Mouse (Mus musculus) midbrain, postnatal 0 days (tissue): ENCODE measurements around the gene Tmsb4x. TPM values are rescaled to one million over a fixed set of nuclear protein-coding genes. Genes with fewer than 3 reads are reported as not detected.
A peak's percentile ranks its signal among the peaks of the same experiment; 100 is the strongest.

ENCODE experiments used
- ATAC-seq: fragments of 200-750 bp; cut with Nextera tagmentation; 2 replicates; pipeline ENCODE4 v1.8.0; 2017; ENCODE audit warnings: moderate number of reproducible peaks, mild to moderate bottlenecking, moderate TSS enrichment, moderate library complexity; ENCODE audit not compliant: low FRiP score
- DNase-seq: peaks from one replicate; pipeline ENCODE4 v3.0.0-alpha.2; 2015; ENCODE audit warnings: low spot score
- H3K27ac ChIP-seq: fragments of 300-500 bp; sonication (generic); 2 replicates; pipeline ENCODE4 v1.5.1; 2014; ENCODE audit warnings: low read depth, mild to moderate bottlenecking, low read length, mixed read lengths
- H3K27me3 ChIP-seq: fragments of 300-500 bp; sonication (generic); 2 replicates; pipeline ENCODE4 v1.6.1; 2014; ENCODE audit warnings: low read length, control low read depth, mixed read lengths; ENCODE audit not compliant: insufficient read depth
- H3K36me3 ChIP-seq: fragments of 300-500 bp; sonication (generic); 2 replicates; pipeline ENCODE4 v1.6.1; 2014; ENCODE audit warnings: low read length, control low read depth, mixed read lengths; ENCODE audit not compliant: insufficient read depth
- H3K4me1 ChIP-seq: fragments of 300-500 bp; sonication (generic); 2 replicates; pipeline ENCODE4 v1.6.1; 2014; ENCODE audit warnings: mild to moderate bottlenecking, control low read depth, antibody characterized with exemption, low read length, mixed read lengths; ENCODE audit not compliant: insufficient read depth
- H3K4me2 ChIP-seq: fragments of 300-500 bp; sonication (generic); 2 replicates; pipeline ENCODE4 v1.6.1; 2014; ENCODE audit warnings: low read depth, mild to moderate bottlenecking, low read length, mixed read lengths; ENCODE audit not compliant: poor library complexity, severe bottlenecking
- H3K4me3 ChIP-seq: fragments of 300-500 bp; sonication (generic); 2 replicates; pipeline ENCODE4 v1.5.1; 2014; ENCODE audit warnings: low read depth, mild to moderate bottlenecking, low read length, moderate library complexity
- H3K9ac ChIP-seq: fragments of 300-500 bp; sonication (generic); replicated peaks from 2 replicates; pipeline ENCODE4 v1.6.1; 2014; ENCODE audit warnings: mild to moderate bottlenecking, low read length, moderate library complexity, mixed read lengths; ENCODE audit not compliant: poor library complexity, severe bottlenecking
- H3K9me3 ChIP-seq: fragments of 300-500 bp; sonication (generic); 2 replicates; pipeline ENCODE4 v1.6.1; 2016; ENCODE audit warnings: low read length, control low read depth
- CTCF ChIP-seq: IDR thresholded peaks from 2 replicates; pipeline ENCODE4 v1.5.1; 2016; ENCODE audit warnings: antibody characterized with exemption, mild to moderate bottlenecking
- WGBS: fragments of 180-500 bp; shearing (Covaris S2); extraction: QIAGEN DNeasy Blood & Tissue Kit; methylation state at CpG from one replicate; pipeline ENCODE4 v1.1.7; 2014; 5-methylcytosine and 5-hydroxymethylcytosine counted together
- polyA plus RNA-seq: library from polyadenylated mRNA; unstranded; fragments of >200 nt; fragmentation: Nextera tagmentation; extraction: Ambion mirVana; gene quantifications from 2 replicates; pipeline ENCODE4 v1.2.1, GENCODE M21; 2015
- total RNA-seq: library from RNA; depleted of rRNA; stranded (reverse); fragments of >200 nt; gene quantifications from 2 replicates; pipeline ENCODE4 v1.2.3, GENCODE M21; 2014

Gene Tmsb4x
- total and polyA plus RNA-seq, 2 experiments from 2014 or later, result 1,032 to 4,382 TPM

DNA sequence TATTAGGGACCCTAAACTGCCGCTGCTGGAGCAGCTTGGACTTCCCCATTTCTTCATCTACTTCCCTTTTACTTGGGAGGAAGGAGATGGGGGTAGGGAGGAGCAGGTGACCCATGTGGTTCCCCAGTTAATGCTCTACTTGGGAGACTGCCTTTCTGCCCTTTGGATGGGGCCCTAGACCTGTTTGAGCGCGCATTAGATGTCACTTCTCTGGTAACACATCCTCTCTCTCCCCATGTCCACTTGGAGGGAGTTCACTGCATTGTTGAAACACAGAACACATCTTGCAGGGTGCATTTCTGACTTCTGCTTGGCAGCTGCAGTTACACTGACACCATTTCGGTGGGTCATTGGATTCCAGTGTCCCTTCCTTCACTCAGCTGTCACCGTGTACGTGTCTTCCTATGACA is 1.2 kb upstream of the Tmsb4x start:
- peak overlapping the region; percentile 58 for H3K4me2 ChIP-seq
- H3K9me3 ChIP-seq, result no peaks in the 10 kb centered on the region
- H3K27ac ChIP-seq, result peak overlapping the region; percentile 51; the same call in 1 of the 2 replicates
- H3K9ac ChIP-seq, result no peak overlapping the region
- ATAC-seq (no peak), DNase-seq (no peak)
- peak overlapping the region; percentile 56 for H3K4me3 ChIP-seq
- no peaks in the 10 kb centered on the region for H3K4me1 ChIP-seq
- H3K36me3 ChIP-seq, result no peaks in the 10 kb centered on the region
- 47% methylated on average over 6 of the region's 6 CpGs for WGBS
- TF ChIP-seq CTCF, result no peak
- no peaks in the 10 kb centered on the region for H3K27me3 ChIP-seq

- Histone ChIP-seq H3K4me3 (peak overlapping the region; percentile 56), H3K4me2 (peak overlapping the region; percentile 58), H3K27me3 (no peaks in the 10 kb centered on the region), H3K27ac (peak overlapping the region; percentile 89), H3K36me3 (no peaks in the 10 kb centered on the region), H3K9me3 (no peaks in the 10 kb centered on the region), H3K9ac (peak overlapping the region; percentile 88; the same call in 1 of the 2 replicates), H3K4me1 (no peaks in the 10 kb centered on the region)
- ATAC-seq (no peak), DNase-seq (no peak)
- TF ChIP-seq CTCF, result no peak
- WGBS, result 31% methylated on average over 8 of the region's 8 CpGs
Observed at GRCm38 (mm10) chrX:167209828-167210227, 713 bp upstream of the Tmsb4x start.

GRCm38 (mm10) chrX:167208506-167208820 is 652 bp downstream of the Tmsb4x start:
- no peaks in the 10 kb centered on the region for H3K27me3 ChIP-seq
- H3K9ac ChIP-seq, result peak overlapping the region; percentile 88
- 18% methylated on average over 16 of the region's 16 CpGs for WGBS
- TF ChIP-seq CTCF, result no peak
- no peaks in the 10 kb centered on the region for H3K9me3 ChIP-seq
- peak overlapping the region; percentile 89 for H3K27ac ChIP-seq
- H3K36me3 ChIP-seq, result no peaks in the 10 kb centered on the region
- H3K4me2 ChIP-seq, result peak overlapping the region; percentile 58
- no peaks in the 10 kb centered on the region for H3K4me1 ChIP-seq
- peak overlapping the region; percentile 56 for H3K4me3 ChIP-seq
- ATAC-seq, result peak; percentile 41; the same call in 1 of the 2 replicates
- peak; percentile 60 for DNase-seq

DNA sequence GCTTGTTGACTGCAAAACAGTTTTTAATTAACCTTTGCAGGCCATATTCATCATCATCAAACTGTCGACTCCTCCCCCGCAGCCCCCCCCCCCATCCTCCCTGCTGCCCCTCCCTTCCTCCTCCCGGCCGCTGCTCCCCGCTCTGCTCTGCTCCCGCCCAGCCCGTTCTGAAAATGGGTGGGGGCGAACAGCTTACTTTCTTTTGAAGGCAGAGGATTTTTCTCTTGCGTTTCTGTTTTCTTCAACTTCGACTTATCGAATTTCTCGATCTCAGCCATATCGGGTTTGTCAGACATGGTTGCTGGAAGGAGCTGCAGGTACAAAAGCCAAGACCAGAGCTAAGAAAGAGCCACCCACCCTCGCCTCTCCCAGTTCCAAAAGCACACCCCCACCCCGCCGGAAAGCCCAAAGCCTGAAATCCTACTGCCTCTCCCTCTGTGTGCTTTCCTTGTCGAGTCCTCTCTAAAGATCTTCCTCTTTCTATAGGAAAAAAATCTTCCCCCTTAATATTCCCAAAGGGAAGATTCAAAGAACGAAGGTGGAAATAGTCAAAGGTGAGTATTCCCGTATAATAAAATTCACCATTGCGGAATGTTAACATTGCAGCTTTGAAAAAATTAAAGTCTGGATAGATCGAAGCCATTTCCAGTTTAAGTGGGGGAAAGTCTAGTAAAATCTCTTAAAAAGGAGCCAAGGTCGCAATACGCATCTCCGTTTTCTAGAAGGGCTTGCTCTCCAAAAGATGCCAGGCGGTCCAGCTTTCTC is 1.2 kb downstream of the Tmsb4x start:
- 20% methylated on average over 25 of the region's 25 CpGs for WGBS
- Histone ChIP-seq H3K9ac (peak overlapping the region; percentile 88), H3K4me3 (peak overlapping the region; percentile 56), H3K27me3 (no peaks in the 10 kb centered on the region), H3K4me2 (peak overlapping the region; percentile 58), H3K36me3 (no peaks in the 10 kb centered on the region), H3K27ac (peak overlapping the region; percentile 89), H3K4me1 (no peaks in the 10 kb centered on the region), H3K9me3 (no peaks in the 10 kb centered on the region)
- DNase-seq (no peak), ATAC-seq (no peak)
- no peak for TF ChIP-seq CTCF

GRCm38 (mm10) chrX:167205813-167206520 is 3.1 kb downstream of the Tmsb4x start:
- WGBS, result 44% methylated on average over 8 of the region's 8 CpGs
- Histone ChIP-seq H3K36me3 (no peaks in the 10 kb centered on the region), H3K9me3 (no peaks in the 10 kb centered on the region), H3K27me3 (no peaks in the 10 kb centered on the region), H3K4me3 (peak overlapping the region; percentile 56; the same call in 1 of the 2 replicates), H3K4me2 (peak overlapping the region; percentile 58), H3K27ac (no peak overlapping the region), H3K4me1 (no peaks in the 10 kb centered on the region), H3K9ac (no peak overlapping the region)
- ATAC-seq, result no peak
- TF ChIP-seq CTCF, result no peak
- peak; percentile 22 for DNase-seq

DNA sequence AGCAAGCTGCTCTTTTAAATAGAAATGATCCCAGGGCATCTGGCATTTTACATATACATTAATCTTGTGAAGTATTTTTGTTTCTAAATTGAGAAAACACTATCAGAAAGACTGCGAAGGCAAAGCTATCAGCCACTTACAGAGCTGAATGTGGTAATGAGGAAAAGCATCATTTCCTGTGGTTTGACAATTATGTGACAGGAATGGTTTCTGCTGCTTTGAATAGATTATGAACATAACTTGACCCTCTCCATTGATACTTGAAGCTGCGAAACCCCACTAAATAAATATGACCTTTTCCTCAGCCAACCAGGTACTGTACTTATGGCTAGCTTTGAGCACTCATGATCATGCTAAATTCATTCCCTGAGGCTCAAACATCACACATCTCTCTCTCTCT is 7.8 kb downstream of the Tmsb4x start:
- Histone ChIP-seq H3K27me3 (no peaks in the 10 kb centered on the region; the same call in 1 of the 2 replicates), H3K4me1 (no peaks in the 10 kb centered on the region), H3K36me3 (no peaks in the 10 kb centered on the region), H3K27ac (no peak overlapping the region), H3K4me3 (no peak overlapping the region), H3K4me2 (no peak overlapping the region), H3K9me3 (no peaks in the 10 kb centered on the region), H3K9ac (no peak overlapping the region)
- TF ChIP-seq CTCF, result no peak
- DNase-seq (no peak), ATAC-seq (no peak)
- 86% methylated on average over 2 of the region's 2 CpGs for WGBS
